Mouse (Mus musculus) gastrocnemius, postnatal 10 days (tissue): Measurements from ENCODE around the gene Nat8f6. TPM values are rescaled to one million over a fixed set of nuclear protein-coding genes. Genes with fewer than 3 reads are reported as not detected.

ENCODE experiments used
- microRNA-seq, 2 experiments: library from miRNA; unstranded; fragments of <30 nt; microRNA quantifications; one replicate each; pipeline ENCODE4 v1.2.0; 2021
- total RNA-seq, 2 experiments: library from RNA; stranded (reverse); gene quantifications; 2 replicates each; pipeline ENCODE4 v1.2.3; 2021

The Nat8f6 gene
- total RNA-seq, 2 experiments from 2014 or later = 0.21 TPM; not detected in 1

Small RNA genes lying within 50 kb of the gene (microRNA-seq; reads per million reads assigned to microRNA genes)
- 0 reads per million in 2 experiments for gene Mir6375

Other genes with a start within 250 kb of the Nat8f6 start
- gene Alms1, start 233.4 kb downstream of the Nat8f6 start, total RNA-seq = 1 to 10 TPM; 2.1 to 3.3 TPM
- gene Nat8f7, start 107.7 kb downstream of the Nat8f6 start, total RNA-seq = under 1 TPM; 0.25 to 0.38 TPM
- gene Nat8f3, start 55.2 kb downstream of the Nat8f6 start, total RNA-seq = under 1 TPM; 0.25 to 0.26 TPM
- under 1 TPM in 1 of 2 experiments, not detected in 1; 0.23 TPM for gene Nat8f5, start within 50 bp of the Nat8f6 start, total RNA-seq
- not detected for gene Nat8, start 11.1 kb upstream of the Nat8f6 start, total RNA-seq
- gene Nat8f2, start 48.2 kb upstream of the Nat8f6 start, total RNA-seq = under 1 TPM; 0.35 to 0.36 TPM
- gene Nat8f4, start 83.9 kb upstream of the Nat8f6 start, total RNA-seq = 1 to 10 TPM; 1.2 to 1.4 TPM
- 10 to 100 TPM; 22.4 to 23.3 TPM for gene Tprkb, start 90.9 kb upstream of the Nat8f6 start, total RNA-seq
- 1 to 10 TPM; 2.5 TPM for gene Nat8f1, start 94.7 kb upstream of the Nat8f6 start, total RNA-seq
- gene Dusp11, start 140.7 kb upstream of the Nat8f6 start, total RNA-seq = 10 to 100 TPM; 49.0 to 63.7 TPM
- gene Figla, start 195.2 kb upstream of the Nat8f6 start, total RNA-seq = not detected
- gene Add2, start 207.7 kb upstream of the Nat8f6 start, total RNA-seq = 1 to 10 TPM in 1 of 2 experiments, under 1 TPM in 1; 0.68 to 1.9 TPM